Mouse (Mus musculus) intestine, embryonic 14.5 days (tissue): ENCODE data around the gene Sftpa1. TPM values are rescaled to one million over a fixed set of nuclear protein-coding genes. Genes with fewer than 3 reads are reported as not detected.

Experiments
- ATAC-seq: fragments of 200-750 bp; cut with Nextera tagmentation; replicated peaks from 2 replicates; pipeline ENCODE4 v1.8.0; 2017; ENCODE audit warnings: low read depth, moderate number of reproducible peaks, moderate TSS enrichment, moderate library complexity; ENCODE audit not compliant: low FRiP score, low TSS enrichment
- DNase-seq: peaks from one replicate; pipeline ENCODE4 v3.0.0-alpha.2; 2018; ENCODE audit warnings: low spot score
- H3K27ac ChIP-seq: fragments of 300-500 bp; sonication (generic); 2 replicates; pipeline ENCODE4 v1.5.1; 2014; ENCODE audit warnings: low read depth, mild to moderate bottlenecking, control low read depth
- H3K27me3 ChIP-seq: fragments of 300-500 bp; sonication (generic); replicated peaks from 2 replicates; pipeline ENCODE4 v1.6.1; 2014; ENCODE audit warnings: low read length, control low read depth; ENCODE audit not compliant: control insufficient read depth, insufficient read depth
- H3K36me3 ChIP-seq: fragments of 300-500 bp; sonication (generic); 2 replicates; pipeline ENCODE4 v1.6.1; 2014; ENCODE audit warnings: low read length, control low read depth; ENCODE audit not compliant: control insufficient read depth, insufficient read depth
- H3K4me1 ChIP-seq: fragments of 300-500 bp; sonication (generic); replicated peaks from 2 replicates; pipeline ENCODE4 v1.6.1; 2014; ENCODE audit warnings: low read length, control low read depth, mixed read lengths; ENCODE audit not compliant: control insufficient read depth, insufficient read depth
- H3K4me2 ChIP-seq: fragments of 300-500 bp; sonication (generic); 2 replicates; pipeline ENCODE4 v1.6.1; 2014; ENCODE audit warnings: low read length
- H3K4me3 ChIP-seq: fragments of 300-500 bp; sonication (generic); 2 replicates; pipeline ENCODE4 v1.5.1; 2014; ENCODE audit warnings: low read depth, low read length, control low read depth, mixed read lengths
- H3K9ac ChIP-seq: fragments of 300-500 bp; sonication (generic); 2 replicates; pipeline ENCODE4 v1.6.1; 2014; ENCODE audit warnings: mild to moderate bottlenecking, low read length
- H3K9me3 ChIP-seq: fragments of 300-500 bp; sonication (generic); 2 replicates; pipeline ENCODE4 v1.6.1; 2016; ENCODE audit warnings: low read length, control low read depth; ENCODE audit not compliant: control insufficient read depth
- WGBS: fragments of 180-500 bp; shearing (Covaris S2); extraction: QIAGEN DNeasy Blood & Tissue Kit; methylation state at CpG from one replicate; pipeline ENCODE4 v1.1.7; 2014; 5-methylcytosine and 5-hydroxymethylcytosine counted together
- polyA plus RNA-seq: library from polyadenylated mRNA; unstranded; fragments of >200 nt; fragmentation: Nextera tagmentation; extraction: Ambion mirVana; gene quantifications from 2 replicates; pipeline ENCODE4 v1.2.1, GENCODE M21; 2014

Sftpa1 gene
- polyA plus RNA-seq: not detected in 2 replicates

- Histone ChIP-seq H3K4me1 (no peaks in the 10 kb centered on the region), H3K9me3 (no peaks in the 10 kb centered on the region), H3K4me2 (no peak within 1 kb of the TSS), H3K36me3 (no peaks in the 10 kb centered on the region), H3K27me3 (no peaks in the 10 kb centered on the region), H3K4me3 (no peak within 1 kb of the TSS), H3K27ac (no peak within 1 kb of the TSS), H3K9ac (no peak within 1 kb of the TSS)
- DNase-seq (no peak), ATAC-seq (no peak)
- WGBS: 70% methylated on average over 7 of the region's 7 CpGs
These were observed at the start of gene Sftpa1 for GRCm38 (mm10) chr14:41131540-41131939. Sftpa1 (plus strand) TSS chr14:41131782.

- Histone ChIP-seq H3K4me1 (no peaks in the 10 kb centered on the region), H3K9ac (no peak overlapping the region), H3K4me2 (no peak overlapping the region), H3K27ac (no peak overlapping the region), H3K36me3 (no peaks in the 10 kb centered on the region), H3K27me3 (no peaks in the 10 kb centered on the region), H3K9me3 (no peaks in the 10 kb centered on the region), H3K4me3 (no peak overlapping the region)
- WGBS: 81% methylated on average over 2 of the region's 2 CpGs
- no peak for ATAC-seq
- DNase-seq: no peak
These were observed 49.2 kb upstream of the Sftpa1 start for GRCm38 (mm10) chr14:41082408-41082807.

- H3K4me1 ChIP-seq: no peaks in the 10 kb centered on the region
- H3K27me3 ChIP-seq: no peaks in the 10 kb centered on the region
- WGBS: 84% methylated on average over 1 of the region's 1 CpGs
- H3K36me3 ChIP-seq: no peaks in the 10 kb centered on the region
- DNase-seq (no peak), ATAC-seq (no peak)
- no peak overlapping the region for H3K4me3 ChIP-seq
- no peak overlapping the region for H3K4me2 ChIP-seq
- no peak overlapping the region for H3K9ac ChIP-seq
- H3K9me3 ChIP-seq: no peaks in the 10 kb centered on the region
- H3K27ac ChIP-seq: no peak overlapping the region
These were observed 44.1 kb upstream of the Sftpa1 start for GRCm38 (mm10) chr14:41087509-41087908.

- no peak overlapping the region for H3K9ac ChIP-seq
- H3K4me3 ChIP-seq: no peak overlapping the region
- H3K27ac ChIP-seq: no peak overlapping the region
- H3K36me3 ChIP-seq: no peaks in the 10 kb centered on the region
- DNase-seq (no peak), ATAC-seq (no peak)
- H3K9me3 ChIP-seq: no peaks in the 10 kb centered on the region
- H3K4me2 ChIP-seq: no peak overlapping the region
- 43% methylated on average over 8 of the region's 8 CpGs for WGBS
- H3K4me1 ChIP-seq: no peaks in the 10 kb centered on the region
- no peaks in the 10 kb centered on the region for H3K27me3 ChIP-seq
These were observed 40.8 kb upstream of the Sftpa1 start for GRCm38 (mm10) chr14:41090777-41091176.

- no peaks in the 10 kb centered on the region for H3K4me1 ChIP-seq
- no peak overlapping the region for H3K4me3 ChIP-seq
- no peak overlapping the region for H3K9ac ChIP-seq
- DNase-seq (no peak), ATAC-seq (no peak)
- WGBS: 65% methylated on average over 1 of the region's 1 CpGs
- H3K27me3 ChIP-seq: no peaks in the 10 kb centered on the region
- H3K27ac ChIP-seq: no peak overlapping the region
- H3K4me2 ChIP-seq: no peak overlapping the region
- no peaks in the 10 kb centered on the region for H3K36me3 ChIP-seq
- H3K9me3 ChIP-seq: no peaks in the 10 kb centered on the region
These were observed 37.5 kb upstream of the Sftpa1 start for GRCm38 (mm10) chr14:41094114-41094513.

GRCm38 (mm10) chr14:41096296-41096860 is 35.2 kb upstream of the Sftpa1 start:
- no peaks in the 10 kb centered on the region for H3K36me3 ChIP-seq
- DNase-seq (no peak), ATAC-seq (no peak)
- no peaks in the 10 kb centered on the region for H3K4me1 ChIP-seq
- H3K27me3 ChIP-seq: no peaks in the 10 kb centered on the region
- no peak overlapping the region for H3K4me3 ChIP-seq
- H3K4me2 ChIP-seq: no peak overlapping the region
- no peak overlapping the region for H3K9ac ChIP-seq
- 86% methylated on average over 3 of the region's 3 CpGs for WGBS
- H3K27ac ChIP-seq: no peak overlapping the region
- no peaks in the 10 kb centered on the region for H3K9me3 ChIP-seq

GRCm38 (mm10) chr14:41098726-41099125 is 32.9 kb upstream of the Sftpa1 start:
- no peaks in the 10 kb centered on the region for H3K27me3 ChIP-seq
- no peak overlapping the region for H3K4me3 ChIP-seq
- no peak for DNase-seq
- H3K36me3 ChIP-seq: no peaks in the 10 kb centered on the region
- no peak overlapping the region for H3K9ac ChIP-seq
- 83% methylated on average over 1 of the region's 1 CpGs for whole genome bisulfite sequencing
- no peaks in the 10 kb centered on the region for H3K9me3 ChIP-seq
- no peak overlapping the region for H3K27ac ChIP-seq
- H3K4me2 ChIP-seq: no peak overlapping the region
- H3K4me1 ChIP-seq: no peaks in the 10 kb centered on the region
- no peak for ATAC-seq

- WGBS: 60% methylated on average over 3 of the region's 3 CpGs
- H3K9me3 ChIP-seq: no peaks in the 10 kb centered on the region
- H3K27me3 ChIP-seq: no peaks in the 10 kb centered on the region
- no peaks in the 10 kb centered on the region for H3K4me1 ChIP-seq
- no peak overlapping the region for H3K4me2 ChIP-seq
- ATAC-seq (no peak), DNase-seq (no peak)
- no peaks in the 10 kb centered on the region for H3K36me3 ChIP-seq
- no peak overlapping the region for H3K9ac ChIP-seq
- H3K27ac ChIP-seq: no peak overlapping the region
- H3K4me3 ChIP-seq: no peak overlapping the region
These were observed 30.9 kb upstream of the Sftpa1 start for GRCm38 (mm10) chr14:41100712-41101111.

- no peak overlapping the region for H3K27ac ChIP-seq
- ATAC-seq: no peak
- H3K4me2 ChIP-seq: no peak overlapping the region
- DNase-seq: no peak
- no peak overlapping the region for H3K4me3 ChIP-seq
- H3K27me3 ChIP-seq: no peaks in the 10 kb centered on the region
- no peaks in the 10 kb centered on the region for H3K36me3 ChIP-seq
- H3K4me1 ChIP-seq: no peaks in the 10 kb centered on the region
- no peaks in the 10 kb centered on the region for H3K9me3 ChIP-seq
- H3K9ac ChIP-seq: no peak overlapping the region
- WGBS: 78% methylated on average over 5 of the region's 5 CpGs
These were observed 30.3 kb upstream of the Sftpa1 start for GRCm38 (mm10) chr14:41101242-41101641.
